Mouse (Mus musculus) liver, embryonic 14 days (tissue): ENCODE measurements around the gene Atp5l. TPM values are rescaled to one million over a fixed set of nuclear protein-coding genes. Genes with fewer than 3 reads are reported as not detected.

ENCODE experiments used
- polyA plus RNA-seq: library from polyadenylated mRNA; depleted of rRNA; stranded (reverse); fragments of >200 nt; gene quantifications from 2 replicates; pipeline ENCODE4 v1.2.3, GENCODE M21; 2012; rRNA removed

Atp5l gene
- 404 and 423 TPM in 2 replicates for polyA plus RNA-seq

DNA sequence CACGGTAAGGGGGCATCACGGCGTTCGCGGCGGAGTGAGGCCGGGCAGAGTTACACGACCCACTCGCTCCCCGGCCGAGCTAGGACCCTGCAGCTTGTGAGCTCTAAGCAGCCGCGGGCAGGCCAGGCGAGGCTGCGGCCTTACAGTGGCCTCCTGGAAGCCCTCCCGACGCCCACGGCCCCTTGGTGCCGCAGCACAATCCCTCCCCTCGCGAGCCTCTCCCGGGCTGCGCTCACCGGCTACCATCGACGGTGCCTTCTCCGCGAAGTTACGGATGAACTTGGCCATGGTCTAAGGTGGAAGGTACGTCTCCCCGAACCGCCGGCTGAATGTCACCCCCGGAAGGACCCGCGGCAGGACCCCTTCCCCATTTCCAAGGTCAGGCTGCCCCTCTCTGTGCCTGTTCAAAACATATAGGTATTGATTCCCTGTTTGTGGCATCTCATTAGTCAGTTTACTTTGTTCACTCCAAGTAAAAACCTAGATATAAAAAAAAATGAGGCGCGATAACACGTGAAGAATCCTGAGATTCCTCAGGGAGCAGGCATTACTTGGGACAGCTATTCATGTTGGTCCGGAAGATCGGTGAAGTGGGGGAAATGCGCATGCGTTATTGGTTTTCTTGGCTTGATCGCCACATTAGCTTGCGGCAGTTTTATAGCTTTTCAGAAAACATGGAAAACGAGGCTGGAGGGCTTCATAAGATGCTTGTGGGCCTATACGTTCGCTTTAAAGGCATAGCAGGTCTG, at the start of gene Atp5l:
Atp5l (minus strand) TSS at position 369 of the 749 bp plus-strand sequence.

DNA sequence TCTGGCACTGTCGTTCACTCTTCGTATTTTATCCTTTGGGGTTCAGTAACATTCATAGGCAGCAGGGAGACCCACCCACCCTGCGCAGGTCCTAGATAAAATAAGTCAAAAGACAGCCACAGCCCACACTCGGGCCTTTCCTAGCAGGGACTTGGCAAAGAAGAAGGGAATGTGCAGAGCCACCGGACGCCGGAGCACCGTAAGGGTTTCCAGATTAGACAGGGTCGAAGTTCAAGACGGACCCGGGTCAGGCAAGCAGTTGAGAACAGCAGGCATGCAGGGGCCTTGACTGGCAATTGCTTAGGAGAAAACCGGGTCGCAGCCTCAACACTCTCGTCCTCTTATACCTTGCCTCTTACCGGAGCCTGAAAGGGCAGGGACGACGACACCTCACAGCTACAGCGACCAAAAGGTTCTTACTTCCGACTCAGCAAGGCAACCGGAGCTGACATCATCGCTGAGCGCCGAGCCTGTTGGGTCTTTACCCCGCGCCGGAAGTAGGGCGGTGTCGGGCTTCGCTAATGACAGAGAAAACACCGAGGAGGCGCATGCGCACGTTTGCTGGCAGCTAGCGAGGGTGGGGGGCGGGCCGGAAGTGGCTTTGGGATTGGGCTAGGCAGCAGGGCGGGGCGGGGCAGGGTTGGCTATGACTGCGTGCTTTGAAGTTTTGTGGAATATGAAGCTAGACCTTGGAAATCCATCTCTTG, 44.7 kb upstream of the Atp5l start, which contains the start of gene Ube4a:
Ube4a (minus strand) TSS at position 475 of the 707 bp plus-strand sequence.

DNA sequence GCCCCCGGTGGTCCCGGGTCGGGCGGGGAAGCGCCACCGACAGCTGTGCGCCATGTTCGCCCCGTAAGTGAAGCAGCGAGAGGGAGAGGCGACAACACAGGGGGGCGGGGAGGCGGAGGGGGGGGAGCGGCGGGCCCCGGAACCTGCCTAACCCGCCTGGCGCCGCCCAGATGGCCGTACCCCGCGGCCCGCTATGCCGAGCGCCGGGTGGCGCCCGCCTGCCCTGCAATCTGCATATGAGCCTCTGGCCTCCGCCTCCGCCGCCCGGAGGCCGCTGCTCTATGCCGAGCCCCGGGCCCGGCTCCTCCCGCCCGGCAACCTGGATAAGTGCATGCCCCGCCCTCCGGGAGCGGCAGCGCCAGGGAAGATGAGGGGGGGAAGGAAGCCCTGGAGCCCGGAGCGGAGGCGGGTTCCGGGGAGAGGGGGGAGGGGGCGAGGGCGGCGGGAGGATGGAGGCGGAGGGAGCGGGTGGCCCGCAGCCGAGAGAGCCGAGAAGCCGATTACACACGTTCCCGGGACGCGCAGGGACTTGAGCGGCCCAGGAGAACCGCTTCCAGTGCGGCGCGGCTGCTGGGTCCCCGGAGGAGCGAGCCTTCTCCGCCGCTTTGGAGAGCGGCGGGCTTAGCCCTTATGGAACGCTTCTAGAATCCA, 39.2 kb downstream of the Atp5l start, which contains the start of gene Kmt2a:
Kmt2a (minus strand) TSS at position 76 of the 651 bp plus-strand sequence.

Other genes starting within 250 kb of the Atp5l start
- gene Treh, start 247.5 kb downstream of the Atp5l start, polyA plus RNA-seq: not detected in 2 replicates
- 2.3 and 2.6 TPM in 2 replicates for gene Phldb1, start 185.5 kb downstream of the Atp5l start, polyA plus RNA-seq
- gene Arcn1, start 152.9 kb downstream of the Atp5l start, polyA plus RNA-seq: 36.2 and 38.3 TPM in 2 replicates
- 12.3 and 18.5 TPM in 2 replicates for gene Ift46, start 152.8 kb downstream of the Atp5l start, polyA plus RNA-seq
- 3.3 and 4.6 TPM in 2 replicates for gene Tmem25, start 121.4 kb downstream of the Atp5l start, polyA plus RNA-seq
- 32.0 and 36.6 TPM in 2 replicates for gene Ttc36, start 117.7 kb downstream of the Atp5l start, polyA plus RNA-seq
- 2.0 and 3.3 TPM in 2 replicates for gene Kmt2a, start 39.4 kb downstream of the Atp5l start, polyA plus RNA-seq
- gene Ube4a, start 44.9 kb upstream of the Atp5l start, polyA plus RNA-seq: 6.4 and 9.6 TPM in 2 replicates
- 0.09 and 0.17 TPM in 2 replicates for gene Cd3g, start 59.7 kb upstream of the Atp5l start, polyA plus RNA-seq
- gene Cd3d, start 61.0 kb upstream of the Atp5l start, polyA plus RNA-seq: 0.01 and 0.02 TPM in 2 replicates
- not detected in 2 replicates for gene Cd3e, start 88.9 kb upstream of the Atp5l start, polyA plus RNA-seq
- gene Mpzl2, start 119.1 kb upstream of the Atp5l start, polyA plus RNA-seq: 4.8 and 5.3 TPM in 2 replicates
- 0.43 and 0.51 TPM in 2 replicates for gene Mpzl3, start 134.4 kb upstream of the Atp5l start, polyA plus RNA-seq
- gene Jaml, start 158.4 kb upstream of the Atp5l start, polyA plus RNA-seq: 0.06 and 0.07 TPM in 2 replicates
- 0.14 and 0.16 TPM in 2 replicates for gene Scn2b, start 197.0 kb upstream of the Atp5l start, polyA plus RNA-seq
- 0.06 and 0.07 TPM in 2 replicates for gene Scn4b, start 217.7 kb upstream of the Atp5l start, polyA plus RNA-seq